Mouse (Mus musculus) kidney, postnatal 10 days (tissue): Measurements from ENCODE around the gene Gm11037.
A peak's percentile ranks its signal among the peaks of the same experiment; 100 is the strongest.

ENCODE experiments used
- DNase-seq: peaks from one replicate; pipeline ENCODE4 v3.0.0; 2021; ENCODE audit warnings: mixed read lengths

Gm11037 gene

DNA sequence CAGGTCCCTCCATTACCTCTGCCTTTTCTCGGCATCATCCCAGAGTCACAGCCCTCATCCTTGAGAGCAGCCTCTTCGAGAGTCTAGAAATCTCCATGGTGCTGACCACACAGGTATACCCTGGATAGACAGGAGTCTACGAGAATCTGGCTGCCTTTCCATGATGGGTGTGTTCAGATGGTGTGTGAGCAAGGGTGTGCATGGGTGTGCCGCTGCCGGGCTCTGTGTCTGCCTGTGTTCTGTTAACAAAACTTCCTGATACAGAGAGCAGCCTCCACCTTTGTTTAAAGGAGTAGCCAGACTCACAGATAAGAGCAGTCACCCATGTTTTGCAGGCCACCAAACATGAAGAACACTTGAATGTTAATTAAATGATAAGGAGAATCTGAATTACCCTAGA is 3.5 kb upstream of the Gm11037 start:
- DNase-seq = peak; percentile 6

DNA sequence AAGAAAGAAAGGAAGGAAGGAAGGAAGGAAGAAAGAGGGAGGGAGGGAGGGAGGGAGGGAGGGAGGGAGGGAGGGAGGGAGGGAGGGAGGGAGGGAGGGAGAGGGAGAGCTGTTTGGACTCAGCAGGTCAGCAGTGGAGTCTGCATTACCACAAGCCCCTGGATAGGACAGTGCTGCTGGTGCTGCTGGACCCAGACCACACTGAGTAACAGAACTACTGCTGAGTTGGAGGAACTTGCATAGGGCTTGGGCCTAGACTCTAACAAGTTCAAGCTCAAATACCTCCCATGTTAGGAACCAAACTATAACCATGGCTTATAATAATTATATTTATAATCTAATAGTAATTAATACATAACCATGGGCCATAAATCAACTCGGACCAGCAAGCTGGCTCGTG is 2.4 kb upstream of the Gm11037 start:
- DNase-seq = peak; percentile 4

DNA sequence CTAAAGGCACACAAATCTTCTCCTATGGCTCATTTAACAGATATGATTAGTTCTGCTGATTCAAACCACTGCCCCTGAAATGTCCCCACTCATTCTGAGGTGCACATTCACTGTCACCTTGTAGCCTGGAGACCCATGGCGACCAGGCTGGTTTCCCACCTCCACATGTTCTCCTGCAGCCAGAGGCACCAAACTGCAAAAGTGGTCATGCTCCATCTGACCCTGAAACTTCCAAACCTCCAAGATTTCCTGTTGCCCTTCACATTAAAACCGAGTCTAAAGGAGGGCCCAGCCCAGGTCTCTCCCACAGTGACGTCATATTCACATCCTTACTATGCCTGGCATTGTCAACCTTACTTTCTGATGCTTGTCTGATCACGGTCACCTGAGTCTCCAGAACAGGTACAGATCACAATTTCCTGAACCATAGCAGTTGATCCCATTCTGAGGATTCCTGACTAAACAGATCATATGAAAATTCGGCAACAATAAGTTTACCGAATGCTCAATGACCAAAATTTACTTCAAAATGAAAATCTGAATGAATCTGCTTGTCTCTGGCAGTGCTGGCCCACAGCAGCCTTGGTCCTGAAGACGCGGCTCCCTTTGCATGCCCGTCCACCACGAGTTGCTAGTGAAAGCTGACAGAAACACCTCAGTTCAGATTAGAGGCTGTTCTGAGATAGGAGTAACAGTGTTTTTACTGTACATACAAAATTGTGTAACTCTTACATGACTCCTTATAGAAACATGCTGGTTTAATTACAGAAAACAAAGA is 997 bp upstream of the Gm11037 start:
- peak; percentile 3 for DNase-seq

DNA sequence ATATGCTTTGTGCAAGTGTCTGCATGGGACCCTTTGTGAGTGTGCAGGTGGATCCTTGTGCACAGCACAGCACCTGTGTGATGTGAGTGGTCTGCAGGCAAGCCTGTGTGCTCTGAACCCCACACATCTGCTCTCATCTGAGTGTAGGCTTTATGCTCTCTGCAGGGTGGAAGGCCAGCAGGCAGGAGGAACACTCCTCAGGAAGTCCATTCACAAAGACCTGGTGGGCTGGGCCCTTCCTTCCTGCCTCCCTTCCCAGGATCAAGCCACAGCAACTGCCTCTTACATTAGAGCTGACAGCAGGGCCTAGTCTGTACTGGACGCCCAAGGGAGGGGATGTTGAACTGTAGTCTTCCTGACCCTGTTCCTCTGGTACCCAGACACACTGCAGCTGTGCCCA is 1.1 kb downstream of the Gm11037 start:
- peak; percentile 65 for DNase-seq

- DNase-seq = peak; percentile 11
Observed at GRCm38 (mm10) chr2:131134826-131135400, 1.6 kb downstream of the Gm11037 start.

DNA sequence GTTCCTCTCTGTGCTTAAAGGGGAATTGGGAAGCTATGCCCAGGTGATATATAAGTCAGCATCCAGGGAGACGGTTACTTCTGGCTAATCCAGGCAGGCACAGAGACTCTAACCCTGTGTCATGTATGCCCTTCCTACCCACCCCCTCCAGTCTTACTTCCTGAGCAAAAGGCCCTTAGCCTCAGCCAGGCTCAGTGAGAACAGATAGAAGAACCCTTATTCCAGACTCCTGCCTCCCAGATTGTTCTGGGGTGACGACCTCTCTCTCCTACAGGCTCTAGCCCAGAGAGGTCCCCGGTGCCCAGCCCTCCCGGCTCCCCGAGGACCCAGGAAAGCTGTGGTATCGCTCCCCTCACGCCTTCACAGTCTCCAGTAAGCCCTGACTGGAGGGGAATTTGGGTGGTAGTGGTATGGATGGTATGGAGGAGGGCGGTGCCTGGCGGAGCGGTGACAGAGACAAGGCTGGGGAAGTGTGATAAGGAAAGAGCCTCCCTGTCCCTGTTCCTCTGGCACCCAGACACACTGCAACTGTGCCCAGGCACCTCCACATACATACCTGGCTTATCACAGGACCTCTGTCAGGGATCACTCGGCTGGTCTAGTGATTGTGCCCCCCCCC is 2.3 kb downstream of the Gm11037 start:
- DNase-seq = peak; percentile 4

DNA sequence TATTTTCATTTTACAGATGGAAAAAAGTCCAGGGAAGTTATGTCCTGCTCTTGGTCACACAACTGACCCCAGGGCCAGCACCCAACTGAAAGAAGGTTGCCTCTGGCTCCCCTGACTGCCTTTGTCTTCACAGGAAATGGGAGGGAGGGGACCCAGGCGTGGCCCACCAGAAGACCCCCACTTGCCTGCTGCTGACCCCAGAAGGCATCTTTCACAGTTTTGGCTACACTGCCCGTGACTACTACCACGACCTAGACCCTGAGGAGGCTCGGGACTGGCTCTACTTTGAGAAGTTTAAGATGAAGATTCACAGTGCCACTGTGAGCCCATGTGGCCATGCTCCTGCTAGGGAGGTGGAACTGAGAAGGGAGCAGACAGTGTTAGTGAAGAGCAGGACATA is 5.0 kb downstream of the Gm11037 start:
- peak; percentile 3 for DNase-seq

- peak; percentile 5 for DNase-seq
Observed at GRCm38 (mm10) chr2:131138760-131139159, 5.5 kb downstream of the Gm11037 start.

DNA sequence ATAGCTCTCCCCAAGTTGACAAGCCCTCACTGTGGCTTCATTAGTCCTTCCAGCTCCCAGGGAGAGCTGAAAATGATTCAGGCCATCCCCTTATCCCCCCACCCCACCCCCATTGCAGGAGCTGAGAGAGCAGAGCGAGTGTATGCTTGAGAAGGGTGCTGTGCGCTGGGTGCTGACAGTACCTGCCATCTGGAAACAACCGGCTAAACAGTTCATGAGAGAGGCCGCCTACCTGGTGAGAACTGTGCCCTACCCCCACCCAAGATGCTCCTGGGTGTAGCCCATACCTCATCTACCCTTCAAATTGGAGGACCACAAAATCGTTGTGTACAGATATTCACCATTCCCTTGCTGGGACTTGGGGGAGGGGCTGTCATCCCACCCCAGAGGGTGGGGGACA is 6.0 kb downstream of the Gm11037 start:
- peak; percentile 5 for DNase-seq

GRCm38 (mm10) chr2:131139886-131140532 is 6.7 kb downstream of the Gm11037 start:
- peak; percentile 60 for DNase-seq

DNA sequence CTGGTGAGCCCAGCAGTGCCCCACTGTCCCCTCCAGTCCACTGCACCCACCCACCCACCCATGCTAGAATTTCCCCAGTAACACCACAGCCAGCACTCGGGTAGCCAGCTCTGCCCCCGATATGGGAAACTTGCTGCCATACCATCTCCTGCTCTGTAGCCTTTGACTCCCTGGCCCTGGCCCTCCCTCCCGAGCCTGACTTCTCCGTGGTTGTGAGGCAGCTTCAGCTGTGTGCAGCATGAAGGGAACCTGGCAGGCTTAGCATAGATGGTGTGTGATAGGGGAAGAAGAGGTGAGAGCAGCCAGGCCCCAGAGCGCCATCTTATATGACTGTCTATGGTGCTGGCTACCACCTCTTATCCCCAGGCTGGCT is 7.2 kb downstream of the Gm11037 start:
- DNase-seq = no peak

DNA sequence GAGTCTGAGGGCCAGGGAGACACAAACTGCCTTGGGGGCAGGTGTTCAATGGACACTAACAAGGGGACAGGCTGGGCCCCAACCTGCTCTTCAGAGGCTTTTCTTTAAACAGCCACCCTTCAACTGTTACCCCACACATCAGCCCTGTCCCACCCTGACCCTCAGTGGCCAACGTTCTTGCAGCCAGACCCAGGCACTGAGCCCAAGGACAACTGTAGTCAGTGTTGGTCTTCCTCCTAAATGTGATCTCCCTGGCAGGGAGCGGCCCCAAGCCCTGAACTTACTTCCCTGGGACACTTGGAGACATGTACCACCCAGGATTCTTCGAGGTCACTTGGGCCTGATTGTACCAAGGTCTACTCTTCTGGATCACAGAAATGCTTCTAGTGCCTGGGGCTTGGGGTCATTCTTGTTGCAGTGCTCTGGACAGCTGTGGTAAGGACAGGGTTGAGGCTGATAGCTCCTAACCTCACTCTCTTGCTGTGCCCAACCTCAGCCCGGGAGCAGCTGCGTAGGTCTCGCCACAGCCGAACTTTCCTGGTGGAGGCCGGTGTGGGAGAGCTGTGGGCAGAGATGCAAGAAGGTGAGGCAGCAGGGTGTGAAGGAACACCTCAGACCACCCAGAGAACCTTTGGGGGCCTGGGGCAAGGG is 8.2 kb downstream of the Gm11037 start:
- no peak for DNase-seq

- DNase-seq = peak; percentile 91
Observed at GRCm38 (mm10) chr2:131142592-131142991, 9.3 kb downstream of the Gm11037 start.

GRCm38 (mm10) chr2:131143007-131143780 is 9.9 kb downstream of the Gm11037 start:
- no peak for DNase-seq

GRCm38 (mm10) chr2:131145121-131145520 is 11.8 kb downstream of the Gm11037 start:
- no peak for DNase-seq

DNA sequence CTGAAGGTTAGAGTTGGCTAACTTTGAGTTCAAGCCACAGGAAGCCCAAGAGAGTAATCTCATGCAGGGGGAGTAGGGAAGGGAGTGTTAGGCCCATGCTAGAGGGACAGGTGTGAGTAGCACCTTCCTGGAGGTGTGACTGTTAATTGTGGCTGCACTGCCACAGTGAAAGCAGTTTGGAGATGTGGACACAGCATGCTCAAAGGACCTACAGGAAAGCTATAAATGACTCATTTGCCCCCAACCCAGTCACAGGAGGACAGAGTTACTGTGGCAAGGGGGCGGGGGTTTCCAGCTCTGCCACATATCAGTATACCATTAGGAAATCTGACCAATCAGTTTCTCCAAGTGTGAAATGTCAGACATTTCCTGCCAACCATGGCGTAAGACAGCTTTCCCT is 12.2 kb downstream of the Gm11037 start:
- no peak for DNase-seq

GRCm38 (mm10) chr2:131146193-131147042 is 13.1 kb downstream of the Gm11037 start:
- no peak for DNase-seq

GRCm38 (mm10) chr2:131147043-131147365 is 13.7 kb downstream of the Gm11037 start:
- DNase-seq = no peak

DNA sequence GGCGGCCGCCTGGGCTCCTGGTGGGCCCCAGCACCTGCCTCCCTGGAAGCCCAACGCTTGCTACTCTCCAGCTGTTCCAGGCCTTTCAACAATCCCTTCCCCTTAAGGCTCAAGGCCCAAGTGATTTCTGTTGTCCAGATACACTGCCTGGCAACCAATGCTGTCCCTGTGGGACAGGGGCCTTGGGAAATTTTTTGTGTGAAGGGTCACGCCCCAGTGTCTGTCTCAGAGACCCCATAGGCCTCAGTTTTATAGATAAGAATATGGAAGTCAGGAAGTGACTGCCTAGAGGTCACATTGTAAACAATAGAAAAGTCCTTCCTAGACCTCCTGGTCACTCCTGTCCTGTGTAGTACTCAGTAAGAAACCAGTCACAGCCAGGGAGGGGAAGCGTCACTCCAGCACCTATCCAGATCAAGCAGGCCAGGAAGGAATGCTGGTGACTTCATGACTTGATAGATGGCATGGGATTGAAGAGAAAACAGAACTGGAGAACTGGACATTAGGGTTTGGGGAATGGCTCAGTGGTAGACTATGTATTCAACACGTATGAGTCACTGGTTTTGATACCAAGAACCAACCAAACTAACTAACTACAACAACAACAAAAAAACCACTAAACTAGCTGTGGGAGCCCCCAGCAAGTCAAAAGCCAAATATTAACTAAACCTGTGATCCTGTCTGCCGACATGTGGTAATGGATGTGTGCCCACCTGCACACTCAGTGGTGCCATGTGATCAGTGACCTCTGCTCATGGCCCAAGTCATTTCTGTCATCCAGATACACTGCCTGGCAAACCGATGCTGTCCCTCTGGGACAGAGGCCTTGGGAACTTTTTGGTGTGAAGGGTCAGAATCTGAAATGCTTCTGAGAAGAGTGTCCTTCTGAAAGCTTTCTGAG is 15.3 kb downstream of the Gm11037 start:
- no peak for DNase-seq

DNA sequence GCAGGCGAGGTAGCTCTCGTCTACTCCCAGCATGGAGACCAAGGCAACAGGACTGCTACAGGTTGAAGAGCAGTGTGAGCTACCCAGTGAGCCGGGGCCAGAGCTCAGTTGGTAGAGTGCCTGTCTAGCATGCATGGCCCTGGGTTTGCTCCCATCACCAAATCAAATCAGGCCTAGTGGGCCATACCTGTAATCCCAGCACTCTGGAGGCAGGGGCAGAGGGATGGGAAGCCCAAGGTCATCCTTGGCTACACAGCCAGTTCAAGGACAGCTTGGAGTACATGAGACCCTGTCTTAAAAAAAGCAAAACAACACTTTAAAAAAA is 15.9 kb downstream of the Gm11037 start:
- DNase-seq = no peak
